Mouse (Mus musculus) thymus, postnatal 25 days (tissue): ENCODE data around the gene Kcmf1.
"Not testable (repeated sequence)": the region's sequence is repeated elsewhere in the genome, so short reads cannot be mapped to it uniquely, and the experiment has no call there.

ENCODE experiments used
- DNase-seq: peaks from one replicate; pipeline ENCODE4 v3.0.0; 2022

The Kcmf1 gene

GRCm38 (mm10) chr6:72898244-72899200 is 1.3 kb downstream of the Kcmf1 start:
- peak; percentile 69 for DNase-seq

- no peak for DNase-seq
These were observed 4.8 kb downstream of the Kcmf1 start for GRCm38 (mm10) chr6:72895000-72895399.

GRCm38 (mm10) chr6:72891238-72891637 is 8.5 kb downstream of the Kcmf1 start:
- DNase-seq: no peak

GRCm38 (mm10) chr6:72888655-72889054 is 11.1 kb downstream of the Kcmf1 start:
- no peak for DNase-seq

- no peak for DNase-seq
These were observed 14.5 kb downstream of the Kcmf1 start for GRCm38 (mm10) chr6:72885268-72885667.

GRCm38 (mm10) chr6:72884767-72885166 is 15.0 kb downstream of the Kcmf1 start:
- no peak for DNase-seq

- DNase-seq: no peak
These were observed 16.9 kb downstream of the Kcmf1 start for GRCm38 (mm10) chr6:72882661-72883458.

- DNase-seq: no peak
These were observed 17.6 kb downstream of the Kcmf1 start for GRCm38 (mm10) chr6:72882222-72882621.

- no peak for DNase-seq
These were observed 18.2 kb downstream of the Kcmf1 start for GRCm38 (mm10) chr6:72881619-72881979.

GRCm38 (mm10) chr6:72880913-72881618 is 18.7 kb downstream of the Kcmf1 start:
- no peak for DNase-seq

- no peak for DNase-seq
These were observed 23.1 kb downstream of the Kcmf1 start for GRCm38 (mm10) chr6:72876629-72877028.

GRCm38 (mm10) chr6:72873338-72873737 is 26.4 kb downstream of the Kcmf1 start:
- DNase-seq: no peak

GRCm38 (mm10) chr6:72872276-72872675 is 27.5 kb downstream of the Kcmf1 start:
- no peak for DNase-seq

GRCm38 (mm10) chr6:72869601-72870000 is 30.2 kb downstream of the Kcmf1 start:
- DNase-seq: no peak

- no peak for DNase-seq
These were observed 31.1 kb downstream of the Kcmf1 start for GRCm38 (mm10) chr6:72868688-72869087.

GRCm38 (mm10) chr6:72867746-72868145 is 32.0 kb downstream of the Kcmf1 start:
- no peak for DNase-seq

- no peak for DNase-seq
These were observed 33.5 kb downstream of the Kcmf1 start for GRCm38 (mm10) chr6:72866232-72866631.

- not testable (repeated sequence) for DNase-seq
These were observed 37.1 kb downstream of the Kcmf1 start for GRCm38 (mm10) chr6:72862686-72863085.

GRCm38 (mm10) chr6:72854256-72854655 is 45.5 kb downstream of the Kcmf1 start:
- no peak for DNase-seq

GRCm38 (mm10) chr6:72852180-72852579 is 47.6 kb downstream of the Kcmf1 start:
- no peak for DNase-seq

GRCm38 (mm10) chr6:72851633-72852032 is 48.1 kb downstream of the Kcmf1 start:
- peak; percentile 59 for DNase-seq

- no peak for DNase-seq
These were observed 57.7 kb downstream of the Kcmf1 start for GRCm38 (mm10) chr6:72841986-72842502.
